Mouse (Mus musculus) lung, postnatal 36 days (tissue): ENCODE measurements at regions not wholly inside any gene's neighbourhood (a gene's known extent, or its start where the extent isn't known, plus 50 kb on each side); places are given as distances from the start of the nearest gene placed in this dataset.
"Not testable (repeated sequence)": the region's sequence is repeated elsewhere in the genome, so short reads cannot be mapped to it uniquely, and the experiment has no call there.

Source experiments
- DNase-seq: peaks from one replicate; pipeline ENCODE4 v3.0.0; 2022; ENCODE audit warnings: mixed read lengths

- DNase-seq, result no peak
These were observed 222.8 kb downstream of the Brms1l start for GRCm38 (mm10) chr12:56058876-56059275.

- DNase-seq, result peak; percentile 78
These were observed 222.3 kb downstream of the Brms1l start for GRCm38 (mm10) chr12:56058463-56058862.

GRCm38 (mm10) chr12:56055382-56055781 is 219.3 kb downstream of the Brms1l start:
- no peak for DNase-seq

- no peak for DNase-seq
These were observed 209.9 kb downstream of the Brms1l start for GRCm38 (mm10) chr12:56046050-56046449.

GRCm38 (mm10) chr12:56020954-56021514 is 184.9 kb downstream of the Brms1l start:
- no peak for DNase-seq

GRCm38 (mm10) chr12:56020547-56020946 is 184.4 kb downstream of the Brms1l start:
- no peak for DNase-seq

GRCm38 (mm10) chr12:56009976-56010375 is 173.9 kb downstream of the Brms1l start:
- peak; percentile 74 for DNase-seq

GRCm38 (mm10) chr12:56005846-56006245 is 169.7 kb downstream of the Brms1l start:
- DNase-seq, result no peak

GRCm38 (mm10) chr12:56005321-56005720 is 169.2 kb downstream of the Brms1l start:
- DNase-seq, result no peak

- DNase-seq, result no peak
These were observed 168.4 kb downstream of the Brms1l start for GRCm38 (mm10) chr12:56004479-56004878.

GRCm38 (mm10) chr12:56003561-56003960 is 167.4 kb downstream of the Brms1l start:
- no peak for DNase-seq

GRCm38 (mm10) chr12:55996585-55997377 is 160.7 kb downstream of the Brms1l start:
- no peak for DNase-seq

- no peak for DNase-seq
These were observed 147.6 kb downstream of the Brms1l start for GRCm38 (mm10) chr12:55983565-55984351.

GRCm38 (mm10) chr12:55983128-55983527 is 147.0 kb downstream of the Brms1l start:
- no peak for DNase-seq

- DNase-seq, result no peak
These were observed 138.1 kb downstream of the Brms1l start for GRCm38 (mm10) chr12:55974262-55974661.

GRCm38 (mm10) chr12:55959319-55959718 is 123.2 kb downstream of the Brms1l start:
- DNase-seq, result not testable (repeated sequence)

- DNase-seq, result no peak
These were observed 104.4 kb downstream of the Brms1l start for GRCm38 (mm10) chr12:55940566-55940965.

GRCm38 (mm10) chr12:55939281-55940142 is 103.4 kb downstream of the Brms1l start:
- DNase-seq, result no peak

- no peak for DNase-seq
These were observed 98.0 kb downstream of the Brms1l start for GRCm38 (mm10) chr12:55934172-55934571.

GRCm38 (mm10) chr12:55933417-55933816 is 97.3 kb downstream of the Brms1l start:
- DNase-seq, result no peak

GRCm38 (mm10) chr12:55930468-55930867 is 94.3 kb downstream of the Brms1l start:
- peak; percentile 70 for DNase-seq

GRCm38 (mm10) chr12:55926974-55927321 is 90.8 kb downstream of the Brms1l start:
- DNase-seq, result no peak
